Mouse (Mus musculus): ENCODE measurements around the gene Cct3.

DNA sequence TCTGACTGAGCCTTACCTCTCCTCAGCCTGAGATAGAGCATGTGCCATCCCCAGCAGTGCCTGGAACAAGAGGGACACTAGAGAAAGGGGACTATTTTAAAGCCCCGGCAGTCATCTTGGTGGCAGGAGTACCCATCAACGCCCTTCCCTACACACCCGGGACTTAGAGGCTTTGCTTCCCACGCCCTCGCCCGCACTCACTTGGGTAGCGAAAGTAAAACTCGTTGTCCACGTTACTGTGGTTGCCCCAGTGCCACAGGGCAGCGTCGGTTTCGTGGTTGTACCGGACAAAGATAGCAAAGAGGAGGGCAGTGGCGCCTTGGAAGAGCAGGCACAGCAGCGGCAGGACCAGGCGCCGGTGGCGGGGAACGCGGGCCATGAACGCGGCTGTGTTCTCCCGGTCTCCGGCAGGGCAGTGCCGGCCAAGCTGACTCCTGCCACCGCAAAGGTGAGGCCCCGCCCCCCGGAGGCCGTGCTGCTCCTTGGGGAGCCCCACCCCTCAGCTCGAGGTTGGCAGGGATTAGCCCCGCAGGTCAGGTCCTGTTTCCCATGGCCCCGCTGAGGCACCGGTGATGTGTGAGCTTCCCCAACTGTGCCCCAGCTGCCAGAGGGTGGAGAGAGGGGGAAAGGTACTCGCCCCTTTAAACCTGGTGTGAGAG lies 42.5 kb upstream of the Cct3 start, which contains the start of gene Rhbg:
- TF ChIP-seq CTCF (IDR thresholded peaks at IDR 0.05) (no peak), POLR2A (IDR thresholded peaks at IDR 0.05; ENCODE audit: insufficient read depth, low read depth, low read length) (no peak), EP300 (IDR thresholded peaks at IDR 0.05; ENCODE audit: insufficient read depth, low read depth, low read length) (no peak)
